Mouse (Mus musculus) cerebellum, postnatal 25 days (tissue): ENCODE data around the gene Anapc1.

Experiments used
- DNase-seq, 2 experiments: peaks; one replicate each; pipeline ENCODE4 v3.0.0; 2021; ENCODE audit warnings: mixed read lengths in 2 of 2

Anapc1 gene

GRCm38 (mm10) chr2:128564195-128564594, 123.0 kb downstream of the Anapc1 start:
- no peak for DNase-seq
